Mouse (Mus musculus) brain, embryonic 14.5 days (tissue): ENCODE results near the gene Rhod. TPM values are rescaled to one million over a fixed set of nuclear protein-coding genes. Genes with fewer than 3 reads are reported as not detected.
A peak's percentile ranks its signal among the peaks of the same experiment; 100 is the strongest.

Source experiments
- DNase-seq: peaks from one replicate; pipeline ENCODE4 v3.0.0-alpha.2; 2011; ENCODE audit warnings: low read depth
- CTCF ChIP-seq: fragments of 200-500 bp; IDR thresholded peaks from 2 replicates; pipeline ENCODE4 v1.5.1; 2012; ENCODE audit warnings: inconsistent platforms, mild to moderate bottlenecking, moderate library complexity, borderline replicate concordance; ENCODE audit not compliant: insufficient read depth, insufficient read length; ENCODE audit errors: extremely low read depth
- POLR2A ChIP-seq: fragments of 200-500 bp; IDR thresholded peaks from 2 replicates; pipeline ENCODE4 v1.6.1; 2012; ENCODE audit warnings: mild to moderate bottlenecking, inconsistent platforms, borderline replicate concordance; ENCODE audit not compliant: poor library complexity, insufficient read depth, insufficient read length, severe bottlenecking; ENCODE audit errors: extremely low read depth
- polyA plus RNA-seq: library from polyadenylated mRNA; depleted of rRNA; stranded (reverse); fragments of >200 nt; gene quantifications from 2 replicates; pipeline ENCODE4 v1.2.3, GENCODE M21; 2012; rRNA removed

Rhod gene
- polyA plus RNA-seq = 4.2 and 5.2 TPM in 2 replicates

DNA sequence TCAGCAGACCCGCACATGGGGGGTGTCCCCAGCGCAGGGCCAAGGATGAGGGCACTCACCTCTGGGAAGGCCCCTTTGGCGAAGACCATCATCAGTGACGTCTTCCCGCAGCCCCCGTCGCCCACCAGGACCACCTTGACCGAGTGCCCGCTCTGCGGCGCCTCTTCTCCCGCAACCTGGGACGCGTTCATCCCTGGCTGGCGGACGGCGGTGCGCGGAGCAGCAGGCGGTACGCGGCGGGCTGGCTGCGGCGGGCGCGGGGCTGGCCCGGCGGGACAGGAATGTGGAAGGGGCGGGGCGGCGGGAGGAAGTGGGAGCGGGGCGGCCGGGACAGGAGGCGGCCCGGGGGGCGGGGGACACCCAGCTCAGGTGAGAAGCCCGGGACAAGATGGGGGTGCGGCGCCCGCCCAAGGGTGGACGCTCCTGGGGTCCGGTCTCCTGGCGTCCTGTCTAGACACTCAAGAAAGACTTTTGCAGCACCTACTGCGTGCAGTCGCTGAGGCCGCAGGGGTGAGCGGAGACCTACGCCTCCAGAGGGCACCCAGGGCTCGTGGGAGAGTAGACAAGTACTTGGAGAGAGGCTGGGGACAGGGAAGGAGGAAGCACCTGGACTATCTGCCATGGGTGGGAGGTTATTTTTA lies at the start of gene Rhod:
TSS of gene Rhod (minus strand) at position 272 of the 641 bp plus-strand sequence.
- DNase-seq = peak; percentile 24
- TF ChIP-seq CTCF (no peak), POLR2A (no peak)

DNA sequence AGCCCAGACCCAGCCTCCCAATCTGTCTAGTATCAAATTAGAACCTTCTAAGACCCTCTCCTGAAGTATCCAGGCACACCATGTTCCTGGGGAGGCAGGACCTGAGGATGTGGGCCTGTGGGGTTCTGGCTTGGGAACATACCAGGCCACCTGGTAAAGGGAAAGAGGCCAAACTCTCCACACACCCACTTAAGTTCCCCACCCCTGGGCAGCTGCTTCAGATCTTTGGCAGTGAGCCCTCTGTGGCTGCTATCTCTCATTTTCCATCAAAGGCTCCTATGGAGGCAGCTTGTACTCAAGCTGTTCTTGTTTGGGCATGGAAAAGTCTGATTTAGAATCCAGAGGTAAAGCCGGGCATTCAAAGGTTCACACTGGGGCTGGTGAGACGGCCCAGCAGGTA lies 48.6 kb upstream of the Rhod start:
- no peak for DNase-seq
- TF ChIP-seq POLR2A = no peak
- TF ChIP-seq CTCF = no peak

DNA sequence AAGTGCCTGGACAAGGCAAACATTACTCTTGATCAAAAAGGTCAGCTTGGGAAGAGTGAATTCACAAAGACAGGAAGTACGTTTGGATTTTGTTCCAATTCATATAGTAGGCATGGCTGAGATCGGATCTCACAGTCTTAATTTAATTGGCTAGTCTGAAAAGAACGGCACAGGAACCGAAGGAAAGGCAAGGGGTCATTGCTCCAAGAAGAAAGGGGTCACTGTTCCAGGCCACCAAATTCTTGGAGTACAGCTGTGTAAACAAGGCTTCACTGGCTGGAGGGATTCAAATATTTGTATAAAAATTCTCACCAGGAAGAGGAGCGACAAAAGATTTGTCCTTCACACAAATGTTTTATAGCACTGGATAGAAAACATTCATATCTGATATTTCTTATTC lies 45.8 kb upstream of the Rhod start:
- DNase-seq = no peak

DNA sequence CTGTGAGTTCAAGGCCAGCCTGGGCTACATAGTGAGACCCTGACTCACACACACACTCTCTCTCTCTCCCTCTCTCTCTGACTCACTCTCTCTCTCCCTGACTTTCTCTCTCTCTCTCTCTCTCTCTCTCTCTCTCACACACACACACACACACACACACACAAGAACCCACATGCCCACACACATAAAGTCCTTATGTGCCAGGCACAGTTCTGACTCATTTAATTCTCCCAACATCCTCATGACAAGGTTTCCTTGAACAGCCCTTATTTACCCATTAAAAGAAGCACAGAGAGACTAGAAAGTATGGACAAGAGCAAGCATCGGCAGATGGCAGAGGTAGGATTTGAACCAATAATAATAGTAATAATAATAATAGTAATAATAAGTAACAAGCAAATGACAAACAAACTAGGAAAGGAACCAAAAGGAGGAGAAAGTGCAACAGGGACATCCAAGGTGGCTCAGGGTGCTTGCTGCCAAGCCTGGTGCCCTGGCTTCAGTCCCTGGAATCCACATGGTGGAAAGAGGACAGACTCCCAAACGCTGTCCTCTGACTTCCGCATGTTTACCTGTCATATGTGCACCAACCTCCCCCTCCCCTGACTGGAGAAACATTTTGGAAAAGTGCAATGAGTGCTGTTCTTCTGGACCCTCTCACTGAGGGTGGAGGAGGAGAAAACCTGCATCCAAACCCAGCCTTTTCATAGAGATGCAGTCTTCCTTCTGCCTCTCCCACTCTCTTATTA lies 43.1 kb upstream of the Rhod start:
- DNase-seq = no peak
- TF ChIP-seq CTCF (no peak), POLR2A (no peak)

More for the DNA sequence above, 45.8 kb upstream of the Rhod start:
- TF ChIP-seq CTCF (no peak), POLR2A (no peak)

DNA sequence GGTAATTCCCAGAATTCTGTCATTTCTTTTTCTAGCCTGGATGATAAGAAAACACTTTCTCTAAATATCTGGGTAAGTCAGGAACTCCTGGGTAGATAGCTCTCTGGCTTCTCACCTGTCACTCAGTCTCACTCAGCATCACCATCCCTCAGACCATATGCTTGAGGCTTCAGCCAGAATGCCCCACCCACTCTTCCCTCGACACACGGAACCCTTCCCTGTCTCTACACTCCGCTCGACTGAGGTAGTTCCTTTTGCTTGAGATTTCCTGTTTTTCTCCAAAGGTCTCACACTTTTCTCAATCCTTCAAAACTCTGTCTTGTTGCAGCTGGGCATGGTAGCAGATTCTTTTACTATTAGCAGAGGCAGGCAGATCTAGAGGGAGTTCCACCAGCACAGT lies 42.1 kb upstream of the Rhod start:
- no peak for TF ChIP-seq POLR2A
- TF ChIP-seq CTCF = no peak
- no peak for DNase-seq

DNA sequence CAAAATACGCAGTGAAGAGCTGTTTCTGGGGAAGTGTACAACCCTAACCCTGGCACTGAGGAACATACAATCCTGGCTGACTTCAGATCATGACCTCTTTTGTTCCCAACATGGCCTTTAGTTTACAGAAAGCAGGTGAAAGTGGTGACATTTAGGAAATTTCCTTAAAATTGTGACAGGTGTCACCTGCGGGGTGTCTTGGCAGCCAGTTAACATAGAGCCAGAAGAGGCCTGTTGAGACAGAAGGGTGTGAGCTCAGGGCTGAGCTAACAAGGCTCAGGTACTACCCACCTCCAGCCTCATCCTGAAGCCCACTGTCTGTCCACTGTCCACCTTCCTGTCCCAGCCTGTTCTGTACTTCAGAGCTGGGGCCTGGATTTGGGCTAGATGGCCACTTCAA lies 40.8 kb upstream of the Rhod start:
- TF ChIP-seq POLR2A (no peak), CTCF (no peak)
- no peak for DNase-seq

DNA sequence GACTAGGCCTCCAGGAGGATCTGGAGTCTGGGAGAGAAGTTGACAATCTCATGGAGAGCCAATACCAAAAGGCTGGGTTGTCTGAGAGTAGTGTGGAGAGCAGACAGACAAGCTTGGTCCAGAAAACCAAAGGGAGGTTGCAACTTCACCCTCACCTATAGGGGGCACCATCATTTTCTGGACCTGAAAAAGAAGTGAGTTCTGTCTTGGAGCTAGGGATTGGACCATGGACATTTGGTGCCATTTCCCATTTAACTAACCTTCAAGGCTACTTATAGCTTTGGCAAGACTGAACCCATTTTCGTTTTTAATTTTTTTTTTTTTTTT lies 38.9 kb upstream of the Rhod start:
- no peak for TF ChIP-seq POLR2A
- TF ChIP-seq CTCF = peak; percentile 26; the same call in 1 of the 2 replicates
- DNase-seq = no peak

DNA sequence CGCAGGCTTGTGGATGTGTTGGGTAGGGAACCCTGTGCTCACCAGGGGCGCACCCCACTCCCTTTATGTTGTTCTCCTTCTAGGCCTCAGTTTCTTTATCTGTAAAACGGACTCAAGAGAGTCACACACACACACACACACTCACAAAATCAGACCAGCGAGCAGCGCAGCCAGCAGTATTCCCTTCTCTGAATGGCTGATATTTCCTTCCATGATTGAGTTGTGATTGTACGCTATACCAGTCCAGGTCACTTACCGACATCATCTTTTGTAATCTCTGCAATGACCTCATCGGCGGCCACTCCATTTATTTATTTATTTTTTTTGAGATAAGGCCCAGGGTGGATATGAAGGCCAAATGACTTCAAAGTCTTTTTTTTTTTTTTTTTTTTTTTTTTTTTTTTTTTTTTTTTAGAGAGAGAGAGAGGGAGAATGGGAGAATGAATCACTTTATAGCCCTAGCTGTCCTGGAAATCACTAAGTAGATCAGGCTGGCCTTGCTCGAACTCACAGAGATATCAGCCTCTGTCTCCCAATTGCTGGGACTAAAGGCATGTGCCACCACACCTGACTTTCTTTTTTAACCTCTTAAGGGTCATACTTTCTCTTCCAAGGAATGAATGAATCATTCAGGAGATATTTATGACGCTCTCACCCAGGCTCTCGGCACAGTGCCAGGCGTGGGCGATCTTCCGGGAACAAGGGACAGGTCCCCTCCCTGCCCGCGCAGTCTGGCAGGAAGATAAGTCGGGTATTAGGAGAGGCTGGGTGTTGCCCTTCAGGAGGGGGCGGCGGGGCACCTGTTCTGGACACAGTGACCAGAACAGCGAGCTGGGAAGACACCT lies 38.3 kb upstream of the Rhod start, which contains the start of gene Syt12:
TSS of gene Syt12 (minus strand) at position 103 of the 845 bp plus-strand sequence.
- DNase-seq = peak; percentile 14
- TF ChIP-seq POLR2A = no peak
- no peak for TF ChIP-seq CTCF

DNA sequence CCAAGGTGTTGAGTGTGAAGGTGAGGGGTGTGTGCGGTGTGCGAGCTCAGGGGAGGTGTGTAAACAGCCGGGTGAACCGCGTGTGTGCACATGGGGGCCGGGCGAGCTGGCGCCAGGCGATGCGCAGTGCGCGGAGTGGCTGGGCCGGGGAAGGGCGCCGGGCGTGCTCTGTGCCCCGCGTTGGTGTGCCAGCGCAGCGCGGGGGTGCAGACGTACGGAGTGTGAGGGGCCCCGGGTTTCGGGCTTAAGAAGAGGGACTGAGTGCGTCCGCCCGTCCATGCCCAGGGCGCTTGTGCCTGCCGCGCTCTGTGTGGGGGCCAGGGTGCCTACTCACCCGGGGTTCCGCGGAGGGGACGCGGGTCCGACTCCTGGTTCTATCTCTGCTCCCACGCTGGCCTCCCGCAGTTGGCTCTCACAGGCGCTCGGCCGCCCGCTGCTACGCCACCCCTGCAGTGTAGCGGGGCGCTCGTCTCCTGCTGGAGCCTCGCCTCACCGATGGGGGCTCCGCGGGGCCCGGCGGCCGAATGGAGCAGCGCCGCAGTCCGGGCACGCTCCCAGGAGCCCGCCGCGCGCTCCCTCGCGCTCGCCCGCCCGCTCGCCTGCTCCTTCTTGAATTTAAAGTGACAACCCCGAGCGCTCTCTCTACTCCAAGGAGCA lies 37.5 kb upstream of the Rhod start:
- 0 out of 2 replicates have a peak, but pooled peaks have one; percentile 4 for TF ChIP-seq CTCF
- TF ChIP-seq POLR2A = no peak
- peak; percentile 61 for DNase-seq

DNA sequence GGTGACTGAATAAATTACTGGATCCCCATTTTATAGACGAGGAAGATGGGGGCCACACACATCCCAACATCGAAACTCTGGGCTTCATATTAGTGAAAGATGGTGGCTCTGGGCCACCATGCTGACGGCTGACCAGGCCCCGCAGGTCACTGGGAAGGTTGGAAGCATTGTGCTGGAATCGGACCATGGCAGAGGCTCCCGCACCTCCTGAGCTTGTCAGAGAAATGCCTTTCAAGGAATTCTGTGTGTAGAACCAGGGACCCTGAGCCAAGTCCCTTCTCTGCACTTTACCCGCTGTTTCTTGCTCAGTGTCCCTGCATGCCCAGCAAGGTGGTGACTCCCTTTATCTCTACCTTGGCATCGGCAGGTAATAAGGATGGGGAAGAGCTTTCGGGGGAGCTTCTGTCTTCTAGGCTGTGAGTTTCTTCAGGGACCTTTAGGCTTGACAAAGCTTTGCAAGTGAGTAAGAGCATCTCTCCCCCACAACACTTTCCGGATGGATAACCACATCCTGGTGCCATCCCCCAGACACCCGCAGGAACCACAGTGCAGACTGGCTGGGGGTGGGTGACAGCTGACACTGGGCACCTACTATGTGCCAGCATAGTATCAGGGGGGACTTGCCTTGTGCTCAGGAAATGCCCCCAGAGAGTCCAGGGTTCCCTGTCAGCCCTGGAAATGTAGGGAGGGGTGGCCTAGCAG lies 36.1 kb upstream of the Rhod start:
- TF ChIP-seq POLR2A (no peak), CTCF (no peak)
- DNase-seq = no peak
